Mouse (Mus musculus) common myeloid progenitor, adult 5-6 weeks (primary cell): ENCODE results near the gene Klhdc7a. TPM values are rescaled to one million over a fixed set of nuclear protein-coding genes. Genes with fewer than 3 reads are reported as not detected.

Experiments used
- total RNA-seq: library from RNA; stranded (forward); fragments of 200-1000, 187-1606 nt; gene quantifications from 2 replicates; pipeline ENCODE4 v1.2.3, GENCODE M21; 2017

Gene Klhdc7a
- total RNA-seq, 1 experiment from 2014 or later: not detected

Other genes with a start within 250 kb of the Klhdc7a start
- gene Pax7, start 134.5 kb downstream of the Klhdc7a start, total RNA-seq: not detected in 2 replicates